13 mouse cellular contexts compared by ENCODE assay signal in the genomic region with DNA sequence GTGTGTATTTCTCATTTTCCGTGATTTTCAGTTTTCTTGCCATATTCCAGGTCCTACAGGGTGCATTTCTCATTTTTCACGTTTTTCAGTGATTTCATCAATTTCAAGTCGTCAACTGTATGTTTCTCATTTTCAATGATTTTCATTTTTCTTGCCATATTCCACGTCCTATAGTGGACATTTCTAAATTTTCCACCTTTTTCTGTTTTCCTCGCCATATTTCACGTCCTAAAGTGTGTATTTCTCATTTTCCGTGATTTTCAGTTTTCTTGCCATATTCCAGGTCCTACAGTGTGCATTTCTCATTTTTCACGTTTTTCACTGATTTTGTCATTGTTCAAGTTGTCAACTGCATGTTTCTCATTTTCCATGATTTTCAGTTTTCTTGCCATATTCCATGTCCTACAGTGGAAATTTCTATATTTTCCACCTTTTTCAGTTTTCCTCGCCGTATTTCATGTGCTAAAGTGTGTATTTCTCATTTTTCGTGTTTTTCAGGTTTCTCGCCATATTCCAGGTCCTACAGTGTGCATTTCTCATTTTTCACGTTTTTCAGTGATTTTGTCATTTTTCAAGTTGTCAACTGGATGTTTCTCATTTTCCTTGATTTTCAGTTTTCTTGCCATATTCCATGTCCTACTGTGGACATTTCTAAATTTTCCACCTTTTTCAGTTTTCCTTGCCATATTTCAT. TPM values are rescaled to one million over a fixed set of nuclear protein-coding genes. Genes with fewer than 3 reads are reported as not detected.
DNase-seq lines count a peak whose midpoint lies in the region; ATAC-seq and TF ChIP-seq lines count a peak whose summit lies in the region.
"Not testable (repeated sequence)": the region's sequence is repeated elsewhere in the genome, so short reads cannot be mapped to it uniquely, and the experiment has no call there.
"Had no signal": no experiment of that assay in that cellular context is flagged by ENCODE, and none has a peak within 500 bp of the region (broad histone marks: within the 10 kb centered on the region; RNA-seq: fewer than 3 reads in every experiment).

No protein-coding gene starts in this region.

- DNase-seq in MEL-GATA-1-ER (ENCODE audit: extremely low read depth, low read depth) = peak; percentile 14
- peak; percentile 34 to 60 for DNase-seq in cerebellum, adult 18-20 months
- DNase-seq in frontal cortex, postnatal 14 days (ENCODE audit: low spot score in 2 of 2) = peak; percentile 25 to 79
- DNase-seq in hindbrain, postnatal 0 days (ENCODE audit: low spot score) = peak; percentile 10
- DNase-seq in layer of hippocampus, postnatal 36 days = peak; percentile 54 to 76
- peak; percentile 73 for DNase-seq in lung, postnatal 14 days
- peak; percentile 65 to 72 for DNase-seq in right cerebral cortex, postnatal 10 days (ENCODE audit: low spot score in 2 of 2)
- peak; percentile 46 to 79 for DNase-seq in urinary bladder, adult 18-20 months (ENCODE audit: low spot score in 2 of 2)

- H3K9ac ChIP-seq in hindbrain, postnatal 0 days (replicated peaks; ENCODE audit: low read length) = not testable (repeated sequence)

- not testable (repeated sequence) for H3K4me3 ChIP-seq in hindbrain, postnatal 0 days (ENCODE audit: low read length)

- WGBS in hindbrain, postnatal 0 days = 74% methylated on average over 9 of the region's 13 CpGs

- not testable (repeated sequence) for H3K27me3 ChIP-seq in hindbrain, postnatal 0 days (ENCODE audit: insufficient read depth, low read length)

- not testable (repeated sequence) for H3K9me3 ChIP-seq in hindbrain, postnatal 0 days (ENCODE audit: low read length)

- H3K36me3 ChIP-seq in hindbrain, postnatal 0 days (ENCODE audit: insufficient read depth, low read length) = not testable (repeated sequence)

- H3K27ac ChIP-seq in hindbrain, postnatal 0 days = not testable (repeated sequence)

- TF ChIP-seq CTCF in hindbrain, postnatal 0 days (IDR thresholded peaks at IDR 0.05; ENCODE audit: low read depth) = not testable (repeated sequence)

- H3K4me2 ChIP-seq in hindbrain, postnatal 0 days (ENCODE audit: low read depth, low read length) = not testable (repeated sequence)

- H3K4me1 ChIP-seq in hindbrain, postnatal 0 days (ENCODE audit: insufficient read depth, low read length) = not testable (repeated sequence)

- not testable (repeated sequence) for ATAC-seq in hindbrain, postnatal 0 days

RNA-seq across cellular contexts. Expression of gene Gm10718, which starts 0.9 kb away (rescaled TPM):
- not detected in 2 replicates for total RNA-seq in hindbrain, postnatal 0 days (2014; rRNA removed)
- polyA plus RNA-seq in hindbrain, postnatal 0 days (2015; fragmentation: Nextera tagmentation; extraction: Ambion mirVana) = 0.41 TPM in 1 of 2 replicates, not detected in the other
- under 1 TPM in 1 of 2 experiments, not detected in 1; 0.92 TPM for total RNA-seq in layer of hippocampus, postnatal 36 days (2021)
- total RNA-seq: gastrocnemius, postnatal 14 days had no signal
- polyA plus RNA-seq: neural tube, embryonic 14.5 days; Patski; urinary bladder, adult 2 months had no signal

RNA-seq across cellular contexts. Expression of gene Gm10717, which starts 2.8 kb away (rescaled TPM):
- total RNA-seq in hindbrain, postnatal 0 days (2014; rRNA removed) = 0.31 TPM in 1 of 2 replicates, not detected in the other
- polyA plus RNA-seq in hindbrain, postnatal 0 days (2015; fragmentation: Nextera tagmentation; extraction: Ambion mirVana) = 0.38 TPM in 1 of 2 replicates, not detected in the other
- total RNA-seq in layer of hippocampus, postnatal 36 days (2021) = not detected
- total RNA-seq: gastrocnemius, postnatal 14 days had no signal
- polyA plus RNA-seq: intestine, embryonic 16.5 days; neural tube, embryonic 14.5 days; Patski; urinary bladder, adult 2 months had no signal

RNA-seq across cellular contexts. Expression of gene Gm10719, which starts 5.3 kb away (rescaled TPM):
- 0.83 TPM in 1 of 2 replicates, not detected in the other for total RNA-seq in hindbrain, postnatal 0 days (2014; rRNA removed)
- polyA plus RNA-seq in hindbrain, postnatal 0 days (2015; fragmentation: Nextera tagmentation; extraction: Ambion mirVana) = 0.38 TPM in 1 of 2 replicates, not detected in the other
- total RNA-seq in layer of hippocampus, postnatal 36 days (2021) = under 1 TPM in 1 of 2 experiments, not detected in 1; 0.78 TPM
- polyA plus RNA-seq: intestine, embryonic 16.5 days; Patski; urinary bladder, adult 2 months had no signal

RNA-seq across cellular contexts. Expression of gene Gm10720, which starts 7.0 kb away (rescaled TPM):
- total RNA-seq in hindbrain, postnatal 0 days (2014; rRNA removed) = not detected in 2 replicates
- polyA plus RNA-seq in hindbrain, postnatal 0 days (2015; fragmentation: Nextera tagmentation; extraction: Ambion mirVana) = not detected in 2 replicates
- total RNA-seq in layer of hippocampus, postnatal 36 days (2021) = not detected
- total RNA-seq: gastrocnemius, postnatal 14 days had no signal
- polyA plus RNA-seq: intestine, embryonic 16.5 days; neural tube, embryonic 14.5 days; Patski; urinary bladder, adult 2 months had no signal

RNA-seq across cellular contexts. Expression of gene Gm10721, which starts 9.5 kb away (rescaled TPM):
- not detected in 2 replicates for total RNA-seq in hindbrain, postnatal 0 days (2014; rRNA removed)
- polyA plus RNA-seq in hindbrain, postnatal 0 days (2015; fragmentation: Nextera tagmentation; extraction: Ambion mirVana) = 0.35 TPM in 1 of 2 replicates, not detected in the other
- total RNA-seq in layer of hippocampus, postnatal 36 days (2021) = not detected
- total RNA-seq: gastrocnemius, postnatal 14 days had no signal
- polyA plus RNA-seq: intestine, embryonic 16.5 days; neural tube, embryonic 14.5 days; Patski; urinary bladder, adult 2 months had no signal

Comparison
In these comparisons a context has a peak if more than half of its experiments do, and no peak if none do; other contexts are left out.
1. DNase-seq: peak in every context shown above with its lines; median percentile 73 in lung, postnatal 14 days; 68 in right cerebral cortex, postnatal 10 days; 65 in layer of hippocampus, postnatal 36 days; 62 in urinary bladder, adult 18-20 months; 52 in frontal cortex, postnatal 14 days; 47 in cerebellum, adult 18-20 months; 14 in MEL-GATA-1-ER; 10 in hindbrain, postnatal 0 days.